Mouse (Mus musculus): ENCODE measurements at regions not wholly inside any gene's neighbourhood (a gene's known extent, or its start where the extent isn't known, plus 50 kb on each side); places are given as distances from the start of the nearest gene placed in this dataset.

DNA sequence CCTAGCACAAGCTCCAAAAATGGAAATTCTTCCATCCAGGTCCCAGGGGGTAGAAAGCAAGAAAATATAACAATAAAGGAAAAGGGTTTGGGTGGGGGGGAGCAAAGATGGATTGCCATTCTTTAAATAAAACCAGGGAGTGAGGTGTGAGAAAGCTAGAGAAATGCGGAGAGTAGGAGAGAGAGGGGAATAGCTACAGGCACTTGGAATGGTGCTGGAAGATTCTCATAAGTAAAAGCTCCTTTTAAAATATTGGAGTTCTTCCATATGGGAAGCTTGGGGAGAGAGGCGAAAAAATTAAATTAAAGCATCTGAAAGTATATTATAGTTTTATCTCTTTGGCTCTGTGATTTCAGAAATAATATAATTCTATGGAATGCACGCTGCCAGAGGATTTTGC lies 328.6 kb downstream of the Rnf144a start:
- H3K4me3 ChIP-seq (ENCODE audit: low read depth, low read length): no peak overlapping the region
- H3K27me3 ChIP-seq (replicated peaks; ENCODE audit: insufficient read depth, low read length): no peaks in the 10 kb centered on the region
- TF ChIP-seq EP300 (IDR thresholded peaks at IDR 0.05): no peak
- no peak for TF ChIP-seq CTCF (IDR thresholded peaks at IDR 0.05)
- DNase-seq (ENCODE audit: low spot score): no peak
- ATAC-seq: no peak
- H3K9me3 ChIP-seq (ENCODE audit: low read length): 0 out of 2 replicates have a peak, but pooled peaks cover 2% of the 10 kb centered on the region
- no peak overlapping the region for H3K4me2 ChIP-seq (replicated peaks; ENCODE audit: low read depth, low read length)
- 78% methylated on average over 3 of the region's 3 CpGs for whole genome bisulfite sequencing
- no peaks in the 10 kb centered on the region for H3K36me3 ChIP-seq (ENCODE audit: insufficient read depth, low read length)
- no peak overlapping the region for H3K27ac ChIP-seq (ENCODE audit: low read length)
- no peaks in the 10 kb centered on the region for H3K4me1 ChIP-seq (ENCODE audit: insufficient read depth, low read depth, low read length)
- no peak overlapping the region for H3K9ac ChIP-seq (replicated peaks; ENCODE audit: low read depth)

DNA sequence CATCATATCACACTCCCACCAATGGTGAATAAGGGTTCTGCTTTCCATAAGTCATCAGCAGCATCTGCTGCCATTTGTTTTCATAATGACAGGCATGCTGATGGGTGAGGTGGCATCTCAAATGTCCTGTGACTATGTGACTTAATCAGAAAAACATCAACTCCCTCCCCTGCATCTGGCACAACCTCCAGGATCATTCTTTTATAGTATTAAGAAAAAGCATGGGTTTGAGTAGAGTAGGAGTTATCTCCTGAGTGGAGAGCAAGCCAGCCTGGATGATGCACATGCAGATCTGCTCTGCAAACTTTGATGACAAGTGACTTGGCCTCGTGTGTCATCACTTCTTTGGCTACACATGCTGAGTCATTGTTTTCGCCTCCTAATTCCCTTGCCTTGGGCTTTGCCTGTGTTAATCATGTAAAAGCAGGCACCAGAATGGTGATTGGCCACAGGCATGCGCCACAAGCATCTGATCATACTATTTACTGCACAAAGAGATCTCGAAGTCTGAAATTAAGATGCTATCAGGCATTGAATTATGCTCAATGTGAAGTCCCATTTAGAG lies 335.9 kb downstream of the Rnf144a start:
- H3K9me3 ChIP-seq (ENCODE audit: low read length): 0 out of 2 replicates have a peak, but pooled peaks cover 2% of the 10 kb centered on the region
- TF ChIP-seq EP300 (IDR thresholded peaks at IDR 0.05) (no peak), CTCF (IDR thresholded peaks at IDR 0.05) (no peak)
- no peaks in the 10 kb centered on the region for H3K27me3 ChIP-seq (replicated peaks; ENCODE audit: insufficient read depth, low read length)
- no peak overlapping the region for H3K9ac ChIP-seq (replicated peaks; ENCODE audit: low read depth)
- ATAC-seq (no peak), DNase-seq (ENCODE audit: low spot score) (no peak)
- no peak overlapping the region for H3K27ac ChIP-seq (ENCODE audit: low read length)
- no peaks in the 10 kb centered on the region for H3K36me3 ChIP-seq (ENCODE audit: insufficient read depth, low read length)
- H3K4me2 ChIP-seq (replicated peaks; ENCODE audit: low read depth, low read length): no peak overlapping the region
- 65% methylated on average over 4 of the region's 4 CpGs for WGBS
- no peak overlapping the region for H3K4me3 ChIP-seq (ENCODE audit: low read depth, low read length)
- H3K4me1 ChIP-seq (ENCODE audit: insufficient read depth, low read depth, low read length): no peaks in the 10 kb centered on the region

DNA sequence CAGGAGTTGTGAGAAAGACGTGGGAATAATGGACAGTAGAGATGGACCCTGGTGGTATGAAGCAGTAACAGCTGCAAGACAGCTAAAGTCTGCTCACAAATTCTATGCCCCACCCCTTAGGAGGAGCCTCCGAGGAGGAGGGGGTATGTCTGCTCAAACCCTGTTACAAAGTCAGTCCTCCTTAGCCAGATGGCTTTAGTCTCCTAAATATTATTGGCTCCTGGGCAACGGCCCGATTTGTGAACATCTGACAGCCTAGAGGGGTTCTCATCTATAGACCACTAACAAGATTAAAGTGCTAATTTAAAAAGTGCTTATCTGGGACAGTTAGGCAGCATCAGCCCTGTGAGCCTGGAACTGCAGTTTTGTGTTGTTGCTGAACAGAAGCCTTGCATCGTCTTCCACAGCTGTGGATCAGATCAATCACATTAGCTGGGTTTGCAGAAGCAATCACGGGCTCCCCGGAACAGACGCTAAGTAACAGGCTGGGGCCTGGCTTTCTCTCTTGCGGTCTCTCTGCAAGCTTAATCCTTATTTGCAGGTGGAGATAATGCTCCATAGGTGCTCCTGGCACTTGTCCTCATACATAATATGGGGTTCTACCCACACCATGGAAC lies 339.3 kb downstream of the Rnf144a start:
- DNase-seq (ENCODE audit: low spot score) (no peak), ATAC-seq (no peak)
- H3K4me1 ChIP-seq (ENCODE audit: insufficient read depth, low read depth, low read length): no peaks in the 10 kb centered on the region
- H3K4me2 ChIP-seq (replicated peaks; ENCODE audit: low read depth, low read length): no peak overlapping the region
- no peak; the same call in none of the 2 replicates for TF ChIP-seq CTCF (IDR thresholded peaks at IDR 0.05)
- TF ChIP-seq EP300 (IDR thresholded peaks at IDR 0.05): no peak
- no peaks in the 10 kb centered on the region for H3K9me3 ChIP-seq (ENCODE audit: low read length)
- no peaks in the 10 kb centered on the region for H3K36me3 ChIP-seq (ENCODE audit: insufficient read depth, low read length)
- H3K9ac ChIP-seq (replicated peaks; ENCODE audit: low read depth): no peak overlapping the region
- H3K4me3 ChIP-seq (ENCODE audit: low read depth, low read length): no peak overlapping the region
- no peaks in the 10 kb centered on the region for H3K27me3 ChIP-seq (replicated peaks; ENCODE audit: insufficient read depth, low read length)
- no peak overlapping the region for H3K27ac ChIP-seq (ENCODE audit: low read length)
- 32% methylated on average over 9 of the region's 9 CpGs for WGBS

DNA sequence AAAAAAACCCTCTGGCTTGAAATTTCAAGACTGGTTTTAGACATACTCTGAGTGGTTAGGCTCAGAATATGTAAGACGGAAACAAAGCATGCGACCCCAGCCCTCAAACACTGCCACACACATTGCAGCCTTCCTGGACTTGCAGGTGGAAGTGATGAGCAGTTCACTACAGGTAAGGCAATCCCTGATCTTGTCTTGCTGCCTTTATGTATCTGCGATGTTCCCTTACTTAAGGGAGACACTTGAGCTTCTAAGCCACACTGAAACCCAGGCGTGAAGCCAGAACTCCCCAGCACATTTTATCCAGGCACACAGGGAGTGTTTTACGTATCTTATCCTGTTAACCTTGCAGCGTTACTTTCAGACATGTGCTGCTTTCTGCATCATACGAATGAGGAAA lies 342.9 kb downstream of the Rnf144a start:
- no peak overlapping the region for H3K4me2 ChIP-seq (replicated peaks; ENCODE audit: low read depth, low read length)
- ATAC-seq (no peak), DNase-seq (ENCODE audit: low spot score) (no peak)
- H3K4me3 ChIP-seq (ENCODE audit: low read depth, low read length): no peak overlapping the region
- H3K27me3 ChIP-seq (replicated peaks; ENCODE audit: insufficient read depth, low read length): no peaks in the 10 kb centered on the region
- 78% methylated on average over 7 of the region's 7 CpGs for WGBS
- no peak for TF ChIP-seq CTCF (IDR thresholded peaks at IDR 0.05)
- no peak for TF ChIP-seq EP300 (IDR thresholded peaks at IDR 0.05)
- no peaks in the 10 kb centered on the region for H3K9me3 ChIP-seq (ENCODE audit: low read length)
- no peak overlapping the region for H3K9ac ChIP-seq (replicated peaks; ENCODE audit: low read depth)
- no peaks in the 10 kb centered on the region for H3K36me3 ChIP-seq (ENCODE audit: insufficient read depth, low read length)
- H3K27ac ChIP-seq (ENCODE audit: low read length): no peak overlapping the region
- H3K4me1 ChIP-seq (ENCODE audit: insufficient read depth, low read depth, low read length): peaks cover 5% of the 10 kb centered on the region; the same call in 1 of the 2 replicates

DNA sequence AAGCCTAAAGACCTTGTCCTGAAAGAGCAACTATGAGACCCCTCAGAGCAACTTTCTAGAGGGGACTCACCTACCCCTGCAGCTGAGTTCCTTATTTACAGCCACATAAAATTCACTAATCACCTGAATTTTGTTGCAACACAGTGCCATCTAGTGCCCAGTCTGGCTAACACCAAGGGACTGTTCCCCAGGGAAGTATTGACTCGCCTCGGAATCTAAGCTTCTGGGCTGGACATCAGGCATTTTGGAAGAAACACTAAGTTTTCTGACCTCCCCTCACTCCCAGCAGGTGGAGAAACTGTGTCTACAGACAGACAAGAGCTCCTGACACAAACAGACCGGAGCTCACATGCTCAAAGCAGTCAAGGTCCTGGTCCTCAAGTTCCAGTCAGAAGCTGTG lies 343.4 kb downstream of the Rnf144a start:
- Histone ChIP-seq H3K9ac (replicated peaks; ENCODE audit: low read depth) (no peak overlapping the region), H3K27ac (ENCODE audit: low read length) (no peak overlapping the region), H3K9me3 (ENCODE audit: low read length) (no peaks in the 10 kb centered on the region), H3K36me3 (ENCODE audit: insufficient read depth, low read length) (no peaks in the 10 kb centered on the region), H3K4me1 (ENCODE audit: insufficient read depth, low read depth, low read length) (peaks cover 5% of the 10 kb centered on the region; the same call in 1 of the 2 replicates), H3K4me3 (ENCODE audit: low read depth, low read length) (no peak overlapping the region), H3K4me2 (replicated peaks; ENCODE audit: low read depth, low read length) (no peak overlapping the region), H3K27me3 (replicated peaks; ENCODE audit: insufficient read depth, low read length) (no peaks in the 10 kb centered on the region)
- peak; percentile 76 for DNase-seq (ENCODE audit: low spot score)
- no peak for TF ChIP-seq EP300 (IDR thresholded peaks at IDR 0.05)
- TF ChIP-seq CTCF (IDR thresholded peaks at IDR 0.05): peak; percentile 85
- no peak for ATAC-seq
- 0% methylated on average over 3 of the region's 3 CpGs for WGBS

DNA sequence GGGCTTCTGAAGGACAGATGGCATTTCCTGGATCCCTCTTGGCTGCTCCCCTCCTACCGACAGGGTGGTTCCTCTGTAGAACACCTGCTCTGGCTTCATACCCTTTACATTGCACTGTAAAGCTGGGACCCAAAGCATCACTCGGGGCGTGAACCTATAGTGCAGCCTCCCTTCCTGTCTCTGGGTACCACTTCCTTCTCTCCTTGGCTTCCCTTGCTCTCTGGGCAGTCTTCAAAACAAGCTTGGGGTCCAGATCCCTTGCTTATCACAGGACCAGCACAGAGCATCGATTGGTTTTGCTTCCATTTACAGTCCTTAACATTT lies 346.4 kb downstream of the Rnf144a start:
- Histone ChIP-seq H3K27me3 (replicated peaks; ENCODE audit: insufficient read depth, low read length) (no peaks in the 10 kb centered on the region), H3K27ac (ENCODE audit: low read length) (no peak overlapping the region), H3K9me3 (ENCODE audit: low read length) (no peaks in the 10 kb centered on the region), H3K4me1 (ENCODE audit: insufficient read depth, low read depth, low read length) (peaks cover 5% of the 10 kb centered on the region; the same call in 1 of the 2 replicates), H3K9ac (replicated peaks; ENCODE audit: low read depth) (no peak overlapping the region), H3K36me3 (ENCODE audit: insufficient read depth, low read length) (no peaks in the 10 kb centered on the region), H3K4me2 (replicated peaks; ENCODE audit: low read depth, low read length) (peak overlapping the region; percentile 40), H3K4me3 (ENCODE audit: low read depth, low read length) (no peak overlapping the region)
- 26% methylated on average over 4 of the region's 4 CpGs for WGBS
- TF ChIP-seq CTCF (IDR thresholded peaks at IDR 0.05) (no peak), EP300 (IDR thresholded peaks at IDR 0.05) (no peak)
- ATAC-seq (no peak), DNase-seq (ENCODE audit: low spot score) (no peak)

Measured in lung, postnatal 0 days (tissue).